In the genomic region with DNA sequence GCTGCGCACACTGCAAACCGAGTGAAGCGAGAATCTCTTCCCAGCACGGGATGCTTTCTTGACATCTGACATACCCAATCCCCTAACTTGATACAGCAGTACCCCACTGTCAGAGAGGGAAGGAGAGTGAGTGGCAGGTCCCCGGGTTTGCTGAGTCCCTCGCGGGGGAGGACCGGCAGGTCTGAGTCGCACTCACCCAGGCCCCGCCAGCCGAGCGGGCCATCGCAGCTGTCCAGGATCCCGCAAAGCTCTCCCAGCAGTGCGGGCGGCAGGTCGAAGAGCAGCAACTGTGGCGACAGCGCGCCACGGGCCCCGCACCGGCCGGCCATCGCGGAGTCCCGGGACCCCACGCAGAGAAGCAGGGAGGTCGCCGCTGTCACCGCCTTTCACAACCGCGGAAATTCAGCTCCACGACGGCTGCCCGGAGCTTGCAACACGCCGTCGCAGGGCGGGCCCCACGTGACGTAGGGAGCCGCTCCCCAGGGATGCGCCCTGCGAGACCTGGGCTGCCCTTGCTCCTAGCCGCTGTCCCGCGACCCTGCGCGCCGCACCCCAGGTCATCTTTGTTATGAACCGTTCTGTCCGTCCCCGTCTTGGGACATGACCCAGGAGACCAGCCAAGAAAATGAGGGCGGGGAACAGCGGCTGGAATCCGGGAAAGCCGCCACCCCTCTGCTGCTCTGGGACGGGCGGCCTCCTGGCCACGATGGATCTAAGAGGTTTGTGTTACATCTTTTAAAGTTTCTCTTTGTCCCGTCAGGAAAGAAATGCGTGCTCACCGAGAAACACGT, we compare ENCODE assay signal across 8 mouse cellular contexts. TPM values are rescaled to one million over a fixed set of nuclear protein-coding genes. Genes with fewer than 3 reads are reported as not detected.
DNase-seq lines count a peak whose midpoint lies in the region; ATAC-seq and TF ChIP-seq lines count a peak whose summit lies in the region.

Gene Tmbim4, plus strand, starts transcription at position 460 of the 791 bp plus-strand sequence.

- peak; percentile 47 for TF ChIP-seq POLR2A in myocyte (IDR thresholded peaks at IDR 0.05; ENCODE audit: insufficient read length, low read depth)

- peak within 1 kb of the TSS; percentile 67 for H3K9ac ChIP-seq in embryonic facial prominence, embryonic 14.5 days (ENCODE audit: low read depth, low read length)
- H3K9ac ChIP-seq in heart, embryonic 11.5 days (ENCODE audit: low read depth, low read length): peak within 1 kb of the TSS; percentile 64
- H3K9ac ChIP-seq in kidney, embryonic 15.5 days: peak within 1 kb of the TSS; percentile 35
- H3K9ac ChIP-seq in liver, embryonic 12.5 days: peak within 1 kb of the TSS; percentile 62
- peak within 1 kb of the TSS; percentile 68 for H3K9ac ChIP-seq in stomach, embryonic 16.5 days (ENCODE audit: low read length)

- H3K9me3 ChIP-seq in embryonic facial prominence, embryonic 14.5 days (ENCODE audit: control insufficient read depth, low read length): no peaks in the 10 kb centered on the region
- no peaks in the 10 kb centered on the region for H3K9me3 ChIP-seq in heart, embryonic 11.5 days (replicated peaks; ENCODE audit: control insufficient read depth, low read length)
- no peaks in the 10 kb centered on the region for H3K9me3 ChIP-seq in kidney, embryonic 15.5 days (replicated peaks)
- H3K9me3 ChIP-seq in liver, embryonic 12.5 days (replicated peaks): no peaks in the 10 kb centered on the region
- H3K9me3 ChIP-seq in stomach, embryonic 16.5 days (replicated peaks; ENCODE audit: control insufficient read depth, low read length): no peaks in the 10 kb centered on the region

- H3K36me3 ChIP-seq in embryonic facial prominence, embryonic 14.5 days (ENCODE audit: control insufficient read depth, insufficient read depth, low read length): no peaks in the 10 kb centered on the region
- no peaks in the 10 kb centered on the region for H3K36me3 ChIP-seq in heart, embryonic 11.5 days (ENCODE audit: control insufficient read depth, insufficient read depth, low read length)
- H3K36me3 ChIP-seq in kidney, embryonic 15.5 days: no peaks in the 10 kb centered on the region
- no peaks in the 10 kb centered on the region for H3K36me3 ChIP-seq in liver, embryonic 12.5 days
- H3K36me3 ChIP-seq in myocyte (ENCODE audit: control insufficient read depth, insufficient read depth): no peaks in the 10 kb centered on the region
- H3K36me3 ChIP-seq in stomach, embryonic 16.5 days (ENCODE audit: control insufficient read depth, insufficient read depth, low read length): no peaks in the 10 kb centered on the region

- H3K4me3 ChIP-seq in embryonic facial prominence, embryonic 14.5 days (ENCODE audit: low read depth, low read length): peak within 1 kb of the TSS; percentile 57
- peak within 1 kb of the TSS; percentile 61 for H3K4me3 ChIP-seq in heart, embryonic 11.5 days (ENCODE audit: low read depth, low read length)
- peak within 1 kb of the TSS; percentile 53 for H3K4me3 ChIP-seq in kidney, embryonic 15.5 days (replicated peaks)
- H3K4me3 ChIP-seq in liver, embryonic 12.5 days: peak within 1 kb of the TSS; percentile 62
- peak within 1 kb of the TSS; percentile 24 for H3K4me3 ChIP-seq in myocyte
- peak within 1 kb of the TSS; percentile 61 for H3K4me3 ChIP-seq in stomach, embryonic 16.5 days (replicated peaks; ENCODE audit: low read length)

- H3K27me3 ChIP-seq in embryonic facial prominence, embryonic 14.5 days (replicated peaks; ENCODE audit: control insufficient read depth, insufficient read depth, low read length): 0 out of 2 replicates have a peak, but pooled peaks cover 9% of the 10 kb centered on the region
- peaks cover 14% of the 10 kb centered on the region for H3K27me3 ChIP-seq in heart, embryonic 11.5 days (ENCODE audit: control insufficient read depth, insufficient read depth, low read length)
- H3K27me3 ChIP-seq in kidney, embryonic 15.5 days: peaks cover 13% of the 10 kb centered on the region
- peaks cover 44% of the 10 kb centered on the region for H3K27me3 ChIP-seq in liver, embryonic 12.5 days (replicated peaks)
- no peaks in the 10 kb centered on the region for H3K27me3 ChIP-seq in myocyte (ENCODE audit: control insufficient read depth, insufficient read depth, insufficient read length)
- H3K27me3 ChIP-seq in stomach, embryonic 16.5 days (ENCODE audit: control insufficient read depth, insufficient read depth, low read length): peaks cover 5% of the 10 kb centered on the region; the same call in 1 of the 2 replicates

- 1% methylated on average over 24 of the region's 65 CpGs for WGBS in embryonic facial prominence, embryonic 14.5 days
- WGBS in heart, embryonic 11.5 days (ENCODE audit: insufficient replicate concordance): under 1% methylated on average over 62 of the region's 65 CpGs
- 1% methylated on average over 65 of the region's 65 CpGs for WGBS in kidney, embryonic 15.5 days
- WGBS in liver, embryonic 12.5 days (ENCODE audit: insufficient replicate concordance): 2% methylated on average over 65 of the region's 65 CpGs
- WGBS in stomach, embryonic 16.5 days: 1% methylated on average over 65 of the region's 65 CpGs

- no peak within 1 kb of the TSS for H3ac ChIP-seq in myocyte (ENCODE audit: control insufficient read depth, insufficient read length)

- 0 out of 2 replicates have a peak within 1 kb of the TSS, but pooled peaks have one; percentile 24 for H3K27ac ChIP-seq in embryonic facial prominence, embryonic 14.5 days (replicated peaks; ENCODE audit: low read depth, low read length)
- no peak within 1 kb of the TSS for H3K27ac ChIP-seq in heart, embryonic 11.5 days (ENCODE audit: low read depth, low read length)
- H3K27ac ChIP-seq in kidney, embryonic 15.5 days: peak within 1 kb of the TSS; percentile 24; the same call in 1 of the 2 replicates
- peak within 1 kb of the TSS; percentile 62 for H3K27ac ChIP-seq in liver, embryonic 12.5 days
- peak within 1 kb of the TSS; percentile 5; the same call in 1 of the 2 replicates for H3K27ac ChIP-seq in stomach, embryonic 16.5 days (ENCODE audit: low read length)

- 0 out of 2 replicates have a peak, but pooled peaks have one; percentile 9 for ATAC-seq in frontal cortex, adult (ENCODE audit: low TSS enrichment)
- peak; percentile 67 for ATAC-seq in embryonic facial prominence, embryonic 14.5 days (ENCODE audit: low read depth)
- ATAC-seq in heart, embryonic 11.5 days (replicated peaks; ENCODE audit: insufficient number of reproducible peaks, low FRiP score, low TSS enrichment): 0 out of 2 replicates have a peak, but pooled peaks have one; percentile 46
- ATAC-seq in kidney, embryonic 15.5 days (replicated peaks; ENCODE audit: low FRiP score): peak; percentile 58
- peak; percentile 83 for ATAC-seq in liver, embryonic 12.5 days
- ATAC-seq in stomach, embryonic 16.5 days (ENCODE audit: insufficient read depth, low FRiP score): peak; percentile 66; the same call in 1 of the 2 replicates

- DNase-seq in frontal cortex, postnatal 25 days (ENCODE audit: low spot score in 2 of 2): no peak
- DNase-seq in embryonic facial prominence, embryonic 14.5 days (ENCODE audit: low spot score): peak; percentile 19

- H3K4me2 ChIP-seq in embryonic facial prominence, embryonic 14.5 days (ENCODE audit: low read depth, low read length): peak within 1 kb of the TSS; percentile 93
- peak within 1 kb of the TSS; percentile 95 for H3K4me2 ChIP-seq in heart, embryonic 11.5 days
- H3K4me2 ChIP-seq in kidney, embryonic 15.5 days: peak within 1 kb of the TSS; percentile 89
- H3K4me2 ChIP-seq in liver, embryonic 12.5 days: peak within 1 kb of the TSS; percentile 88
- peak within 1 kb of the TSS; percentile 76 for H3K4me2 ChIP-seq in myocyte (ENCODE audit: low read depth)
- H3K4me2 ChIP-seq in stomach, embryonic 16.5 days (ENCODE audit: low read depth, low read length): peak within 1 kb of the TSS; percentile 76

- no peaks in the 10 kb centered on the region for H3K4me1 ChIP-seq in embryonic facial prominence, embryonic 14.5 days (ENCODE audit: control insufficient read depth, insufficient read depth, low read length)
- H3K4me1 ChIP-seq in heart, embryonic 11.5 days (ENCODE audit: control insufficient read depth, insufficient read depth, low read length): no peaks in the 10 kb centered on the region
- H3K4me1 ChIP-seq in kidney, embryonic 15.5 days: peaks cover 13% of the 10 kb centered on the region
- H3K4me1 ChIP-seq in liver, embryonic 12.5 days: peaks cover 18% of the 10 kb centered on the region
- no peaks in the 10 kb centered on the region for H3K4me1 ChIP-seq in stomach, embryonic 16.5 days (ENCODE audit: control insufficient read depth, insufficient read depth, low read length)

- H3K79me2 ChIP-seq in myocyte (ENCODE audit: control insufficient read depth, insufficient read depth): no peaks in the 10 kb centered on the region

TF ChIP-seq in myocyte, 11 proteins besides CTCF, POLR2A, EP300 and RAD21:
- TF ChIP-seq MYOG (IDR thresholded peaks at IDR 0.05; ENCODE audit: control insufficient read depth in 1 of 3, insufficient read depth in 1 of 3, insufficient read length in 2 of 3, low read depth in 2 of 3) (peak in 1 of 3 experiments; percentile 15), SRF (IDR thresholded peaks at IDR 0.05; ENCODE audit: control insufficient read depth, insufficient read length, low read depth) (no peak)

RNA-seq across cellular contexts. Expression of gene Tmbim4, which starts in this region (rescaled TPM):
- 105 and 122 TPM in 2 replicates for polyA plus RNA-seq in embryonic facial prominence, embryonic 14.5 days (2014; fragmentation: Nextera tagmentation; extraction: Ambion mirVana)
- polyA plus RNA-seq in heart, embryonic 11.5 days (2014; fragmentation: Nextera tagmentation; extraction: Ambion mirVana): 110 and 114 TPM in 2 replicates
- 151 and 159 TPM in 2 replicates for polyA plus RNA-seq in kidney, embryonic 15.5 days (2015; fragmentation: Nextera tagmentation; extraction: Ambion mirVana)
- 76.1 and 86.1 TPM in 2 replicates for polyA plus RNA-seq in liver, embryonic 12.5 days (2016; fragmentation: Nextera tagmentation; extraction: Ambion mirVana)
- 229 TPM for polyA plus RNA-seq in myocyte (2012; fragmentation: generic; extraction: Trizol)
- 126 and 145 TPM in 2 replicates for polyA plus RNA-seq in stomach, embryonic 16.5 days (2015; fragmentation: Nextera tagmentation; extraction: Ambion mirVana)

Comparison
In these comparisons a context has a peak if more than half of its experiments do, and no peak if none do; other contexts are left out.
1. ATAC-seq: peak in every context shown above with its lines; median percentile 83 in liver, embryonic 12.5 days; 67 in embryonic facial prominence, embryonic 14.5 days; 66 in stomach, embryonic 16.5 days; 58 in kidney, embryonic 15.5 days; 46 in heart, embryonic 11.5 days; 9 in frontal cortex, adult.